Mouse (Mus musculus) A20 (cell line): ENCODE results near the gene Ptpn14.

Source experiments
- DNase-seq: peaks from one replicate; pipeline ENCODE4 v3.0.0-alpha.2; 2011; ENCODE audit warnings: low read depth, low spot score

Gene Ptpn14

GRCm38 (mm10) chr1:189864301-189864700 is 136.2 kb downstream of the Ptpn14 start:
- peak; percentile 46 for DNase-seq

GRCm38 (mm10) chr1:189864846-189865560 is 136.9 kb downstream of the Ptpn14 start:
- DNase-seq: no peak

GRCm38 (mm10) chr1:189866621-189867020 is 138.6 kb downstream of the Ptpn14 start:
- DNase-seq: no peak

- DNase-seq: no peak
These were observed 139.0 kb downstream of the Ptpn14 start for GRCm38 (mm10) chr1:189867034-189867433.

GRCm38 (mm10) chr1:189867497-189867896 is 139.4 kb downstream of the Ptpn14 start:
- no peak for DNase-seq

- peak; percentile 30 for DNase-seq
These were observed 140.0 kb downstream of the Ptpn14 start for GRCm38 (mm10) chr1:189868036-189868435.

GRCm38 (mm10) chr1:189869651-189870270 is 141.7 kb downstream of the Ptpn14 start:
- DNase-seq: peak; percentile 89

GRCm38 (mm10) chr1:189870539-189870938 is 142.5 kb downstream of the Ptpn14 start:
- DNase-seq: peak; percentile 80

- DNase-seq: peak; percentile 30
These were observed 143.6 kb downstream of the Ptpn14 start for GRCm38 (mm10) chr1:189871625-189872024.

- no peak for DNase-seq
These were observed 144.0 kb downstream of the Ptpn14 start for GRCm38 (mm10) chr1:189872050-189872449.

- no peak for DNase-seq
These were observed 145.5 kb downstream of the Ptpn14 start for GRCm38 (mm10) chr1:189873591-189873990.

GRCm38 (mm10) chr1:189875439-189875861 is 147.4 kb downstream of the Ptpn14 start:
- DNase-seq: no peak

- no peak for DNase-seq
These were observed 148.1 kb downstream of the Ptpn14 start for GRCm38 (mm10) chr1:189876162-189876561.

GRCm38 (mm10) chr1:189879212-189879611 is 151.1 kb downstream of the Ptpn14 start:
- no peak for DNase-seq

GRCm38 (mm10) chr1:189879965-189880364 is 151.9 kb downstream of the Ptpn14 start:
- no peak for DNase-seq

- DNase-seq: no peak
These were observed 152.7 kb downstream of the Ptpn14 start for GRCm38 (mm10) chr1:189880745-189881144.

GRCm38 (mm10) chr1:189882886-189883285 is 154.8 kb downstream of the Ptpn14 start:
- DNase-seq: peak; percentile 53

GRCm38 (mm10) chr1:189883531-189884170 is 155.6 kb downstream of the Ptpn14 start:
- peak; percentile 55 for DNase-seq

GRCm38 (mm10) chr1:189884951-189885350 is 156.9 kb downstream of the Ptpn14 start:
- no peak for DNase-seq

GRCm38 (mm10) chr1:189885975-189886374 is 157.9 kb downstream of the Ptpn14 start:
- DNase-seq: no peak

- peak; percentile 68 for DNase-seq
These were observed 159.4 kb downstream of the Ptpn14 start for GRCm38 (mm10) chr1:189887518-189887917.

- DNase-seq: no peak
These were observed 160.7 kb downstream of the Ptpn14 start for GRCm38 (mm10) chr1:189888749-189889148.

- no peak for DNase-seq
These were observed 166.1 kb downstream of the Ptpn14 start for GRCm38 (mm10) chr1:189894191-189894590.
